Mouse (Mus musculus) layer of hippocampus, postnatal 10 days (tissue): ENCODE measurements around the gene Hbp1. TPM values are rescaled to one million over a fixed set of nuclear protein-coding genes. Genes with fewer than 3 reads are reported as not detected.

Experiments used
- DNase-seq, 2 experiments: peaks; one replicate each; pipeline ENCODE4 v3.0.0; 2021; ENCODE audit warnings: low spot score in 2 of 2
- long read RNA-seq: library from polyadenylated mRNA; stranded (forward); transcript quantifications from one replicate; pipeline ENCODE4 v2.0.0, GENCODE M21; 2023
- total RNA-seq, 2 experiments: library from RNA; stranded (reverse); gene quantifications; 2 replicates each; pipeline ENCODE4 v1.2.3; 2021

Gene Hbp1
- total RNA-seq: 10 to 100 TPM; 24.4 to 25.3 TPM
- long read RNA-seq, transcript Hbp1-202 (11 exons, 3,142 nt): major isoform, 22 of 24 reads
- long read RNA-seq, partial matches to known transcripts: 0 of 24 reads
- long read RNA-seq, other reads (novel, unspliced or antisense): 0 of 24 reads

- peak; percentile 100 for DNase-seq
Observed at GRCm38 (mm10) chr12:31949759-31950658, at the start of gene Hbp1. Gene Hbp1 (minus strand): TSS chr12:31950535.

- no peak for DNase-seq
Observed at GRCm38 (mm10) chr12:31998706-31999105, 48.4 kb upstream of the Hbp1 start.

- DNase-seq: no peak
Observed at GRCm38 (mm10) chr12:31997328-31997878, 47.1 kb upstream of the Hbp1 start.

GRCm38 (mm10) chr12:31996877-31997276 is 46.5 kb upstream of the Hbp1 start:
- DNase-seq: no peak

- no peak for DNase-seq
Observed at GRCm38 (mm10) chr12:31990575-31990974, 40.2 kb upstream of the Hbp1 start.

- no peak for DNase-seq
Observed at GRCm38 (mm10) chr12:31989726-31990125, 39.4 kb upstream of the Hbp1 start.

GRCm38 (mm10) chr12:31986463-31986862 is 36.1 kb upstream of the Hbp1 start:
- no peak for DNase-seq

- DNase-seq: no peak
Observed at GRCm38 (mm10) chr12:31985738-31986137, 35.4 kb upstream of the Hbp1 start.

GRCm38 (mm10) chr12:31984664-31985063 is 34.3 kb upstream of the Hbp1 start:
- DNase-seq: no peak

GRCm38 (mm10) chr12:31984206-31984605 is 33.9 kb upstream of the Hbp1 start:
- peak; percentile 26 to 30 for DNase-seq

- DNase-seq: no peak
Observed at GRCm38 (mm10) chr12:31983769-31984168, 33.4 kb upstream of the Hbp1 start.

GRCm38 (mm10) chr12:31983238-31983637 is 32.9 kb upstream of the Hbp1 start:
- peak; percentile 42 to 59 for DNase-seq

- no peak for DNase-seq
Observed at GRCm38 (mm10) chr12:31977613-31978195, 27.4 kb upstream of the Hbp1 start.

- DNase-seq: peak in 1 of 2 experiments; percentile 43
Observed at GRCm38 (mm10) chr12:31976544-31976943, 26.2 kb upstream of the Hbp1 start.

- DNase-seq: peak; percentile 53 to 60
Observed at GRCm38 (mm10) chr12:31973473-31974172, 23.3 kb upstream of the Hbp1 start.

- DNase-seq: no peak
Observed at GRCm38 (mm10) chr12:31971547-31971946, 21.2 kb upstream of the Hbp1 start.

- DNase-seq: no peak
Observed at GRCm38 (mm10) chr12:31969111-31969510, 18.8 kb upstream of the Hbp1 start.

- peak; percentile 55 to 57 for DNase-seq
Observed at GRCm38 (mm10) chr12:31967536-31967935, 17.2 kb upstream of the Hbp1 start.

GRCm38 (mm10) chr12:31966405-31966804 is 16.1 kb upstream of the Hbp1 start:
- no peak for DNase-seq

GRCm38 (mm10) chr12:31965517-31966212 is 15.3 kb upstream of the Hbp1 start:
- DNase-seq: no peak

GRCm38 (mm10) chr12:31964074-31964473 is 13.7 kb upstream of the Hbp1 start:
- DNase-seq: peak in 1 of 2 experiments; percentile 36
